Mouse (Mus musculus) 416B (cell line): ENCODE results near the gene Vps53.
A peak's percentile ranks its signal among the peaks of the same experiment; 100 is the strongest.
"Not testable (repeated sequence)": the region's sequence is repeated elsewhere in the genome, so short reads cannot be mapped to it uniquely, and the experiment has no call there.

ENCODE experiments used
- DNase-seq: peaks from one replicate; pipeline ENCODE4 v3.0.0; 2011; ENCODE audit warnings: low read depth

Vps53 gene

GRCm38 (mm10) chr11:76015251-76015650 lies 164.2 kb downstream of the Vps53 start:
- no peak for DNase-seq

- DNase-seq = no peak
Measured at GRCm38 (mm10) chr11:76010838-76011624, 168.4 kb downstream of the Vps53 start.

- DNase-seq = peak; percentile 18
Measured at GRCm38 (mm10) chr11:76009101-76009500, 170.3 kb downstream of the Vps53 start.

- DNase-seq = no peak
Measured at GRCm38 (mm10) chr11:76008162-76008561, 171.3 kb downstream of the Vps53 start.

DNA sequence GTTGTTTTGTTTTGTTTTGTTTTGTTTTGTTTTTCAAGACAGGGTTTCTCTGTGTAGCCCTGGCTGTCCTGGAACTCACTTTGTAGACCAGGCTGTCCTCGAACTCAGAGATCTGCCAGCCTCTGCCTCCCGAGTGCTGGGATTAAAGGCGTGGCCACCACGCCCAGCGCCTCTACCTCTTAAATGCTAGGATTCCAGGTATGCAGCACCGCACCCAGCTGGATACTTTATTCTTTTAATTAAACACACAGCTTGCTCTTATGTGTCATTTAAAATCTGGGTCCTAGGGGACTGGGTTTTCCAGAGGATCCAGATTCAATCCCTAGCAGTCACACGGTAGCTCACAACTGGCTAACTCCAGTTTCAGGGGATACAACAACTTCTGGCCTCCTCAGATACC lies 175.2 kb downstream of the Vps53 start:
- DNase-seq = not testable (repeated sequence)

GRCm38 (mm10) chr11:76001237-76001878 lies 178.1 kb downstream of the Vps53 start:
- DNase-seq = peak; percentile 15

GRCm38 (mm10) chr11:76000701-76001100 lies 178.7 kb downstream of the Vps53 start:
- DNase-seq = no peak

- DNase-seq = no peak
Measured at GRCm38 (mm10) chr11:75999440-76000155, 179.8 kb downstream of the Vps53 start, which contains the start of gene 1700016K19Rik. Gene 1700016K19Rik (plus strand): TSS chr11:75999912.
